Mouse (Mus musculus) erythroid progenitor cell, adult 5-6 weeks (primary cell): ENCODE data around the gene Npas3. TPM values are rescaled to one million over a fixed set of nuclear protein-coding genes. Genes with fewer than 3 reads are reported as not detected.

ENCODE experiments used
- ATAC-seq: replicated peaks from 2 replicates; pipeline ENCODE4 v1.8.0; 2016; ENCODE audit warnings: moderate number of reproducible peaks, mild to moderate bottlenecking, moderate TSS enrichment, inconsistent platforms; ENCODE audit not compliant: poor library complexity, low FRiP score, severe bottlenecking
- total RNA-seq, 2 experiments: library from RNA; stranded (forward) in 1 of 2; stranded (reverse) in 1 of 2; fragments of 150-400 nt in 1 of 2; fragments of 186-747, 209-891 nt in 1 of 2; gene quantifications; 2 replicates each; pipeline versions ENCODE4 v1.2.3 to v1.2.4; 2015 to 2017; ENCODE audit warnings: low replicate concordance in 2 of 2

Npas3 gene
- total RNA-seq, 2 experiments from 2014 or later: not detected

GRCm38 (mm10) chr12:53836031-53836790 is 587.7 kb downstream of the Npas3 start:
- no peak for ATAC-seq

GRCm38 (mm10) chr12:53837408-53837807 is 588.9 kb downstream of the Npas3 start:
- ATAC-seq: 0 out of 2 replicates have a peak, but pooled peaks have one; percentile 52

- no peak for ATAC-seq
Measured at GRCm38 (mm10) chr12:53838541-53838940, 590.1 kb downstream of the Npas3 start.

GRCm38 (mm10) chr12:53841928-53842671 is 593.6 kb downstream of the Npas3 start:
- ATAC-seq: no peak

- ATAC-seq: no peak
Measured at GRCm38 (mm10) chr12:53843626-53844025, 595.1 kb downstream of the Npas3 start.

- no peak for ATAC-seq
Measured at GRCm38 (mm10) chr12:53846154-53846665, 597.7 kb downstream of the Npas3 start.

GRCm38 (mm10) chr12:53849263-53849662 is 600.8 kb downstream of the Npas3 start:
- no peak for ATAC-seq

- no peak for ATAC-seq
Measured at GRCm38 (mm10) chr12:53852432-53852831, 604.0 kb downstream of the Npas3 start.

GRCm38 (mm10) chr12:53860176-53860575 is 611.7 kb downstream of the Npas3 start:
- no peak for ATAC-seq

GRCm38 (mm10) chr12:53862281-53862680 is 613.8 kb downstream of the Npas3 start:
- no peak for ATAC-seq

- ATAC-seq: no peak
Measured at GRCm38 (mm10) chr12:53864436-53865136, 616.1 kb downstream of the Npas3 start.

- no peak for ATAC-seq
Measured at GRCm38 (mm10) chr12:53865691-53866090, 617.2 kb downstream of the Npas3 start.

GRCm38 (mm10) chr12:53869981-53870380 is 621.5 kb downstream of the Npas3 start:
- ATAC-seq: no peak

- no peak for ATAC-seq
Measured at GRCm38 (mm10) chr12:53875226-53875625, 626.7 kb downstream of the Npas3 start.

GRCm38 (mm10) chr12:53876693-53877092 is 628.2 kb downstream of the Npas3 start:
- no peak for ATAC-seq

GRCm38 (mm10) chr12:53881684-53882083 is 633.2 kb downstream of the Npas3 start:
- no peak for ATAC-seq

- ATAC-seq: no peak
Measured at GRCm38 (mm10) chr12:53882863-53883262, 634.4 kb downstream of the Npas3 start.

GRCm38 (mm10) chr12:53888624-53889023 is 640.1 kb downstream of the Npas3 start:
- no peak for ATAC-seq

GRCm38 (mm10) chr12:53895909-53896308 is 647.4 kb downstream of the Npas3 start:
- no peak for ATAC-seq

- ATAC-seq: no peak
Measured at GRCm38 (mm10) chr12:53908761-53909160, 660.3 kb downstream of the Npas3 start.
